ENCODE assay signal across 13 mouse cellular contexts in the genomic region with DNA sequence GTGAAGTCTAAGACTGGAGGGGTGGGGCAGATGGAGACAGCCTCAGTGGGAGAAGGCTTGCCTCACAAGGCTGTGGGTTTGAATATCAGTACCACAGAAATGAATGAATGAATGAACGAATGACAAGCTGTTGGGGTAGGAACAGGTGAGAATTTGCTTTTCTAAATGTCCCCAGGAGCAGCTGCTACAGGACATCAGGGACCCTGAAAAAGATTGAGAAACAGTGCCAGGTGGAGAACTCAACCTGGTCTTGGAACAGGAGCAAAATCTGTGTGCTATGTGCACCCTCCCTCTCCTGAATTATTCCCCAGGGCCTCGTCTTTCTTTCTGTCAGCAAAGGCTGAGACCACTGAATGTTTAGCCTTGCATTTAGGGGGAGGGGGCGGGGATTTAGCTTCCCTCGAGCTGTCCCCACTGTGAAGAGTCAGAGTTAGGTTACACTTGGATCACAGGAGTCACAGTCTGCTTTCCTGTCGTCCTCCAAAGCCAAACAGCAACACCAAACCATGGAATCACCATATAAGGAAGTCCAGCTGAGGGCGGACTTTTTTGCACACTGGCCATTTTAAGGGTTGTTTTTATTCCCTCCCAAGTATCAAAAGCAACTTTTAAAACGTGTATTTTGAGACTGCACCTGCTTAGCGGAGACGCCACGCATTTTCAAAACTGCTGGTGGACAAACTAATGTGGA. TPM values are rescaled to one million over a fixed set of nuclear protein-coding genes. Genes with fewer than 3 reads are reported as not detected.
A peak's percentile ranks its signal among the peaks of the same experiment; 100 is the strongest.
DNase-seq lines count a peak whose midpoint lies in the region; ATAC-seq and TF ChIP-seq lines count a peak whose summit lies in the region.
"Had no signal": no experiment of that assay in that cellular context is flagged by ENCODE, and none has a peak within 500 bp of the region (broad histone marks: within the 10 kb centered on the region; RNA-seq: fewer than 3 reads in every experiment).

Mmp9 (plus strand) TSS at position 641 of the 691 bp plus-strand sequence.

- peak within 1 kb of the TSS; percentile 64 for H3K4me2 ChIP-seq in hindbrain, embryonic 13.5 days
- no peak within 1 kb of the TSS for H3K4me2 ChIP-seq in midbrain, embryonic 16.5 days (ENCODE audit: low read length)

- H3K27ac ChIP-seq in hindbrain, embryonic 13.5 days = peak within 1 kb of the TSS; percentile 88
- peak within 1 kb of the TSS; percentile 69 for H3K27ac ChIP-seq in midbrain, embryonic 16.5 days (ENCODE audit: low read length)
- H3K27ac ChIP-seq: macrophage had no signal

- H3K4me3 ChIP-seq in lung, adult 2 months (replicated peaks; ENCODE audit: extremely low read depth, low read depth, low read length) = no peak within 1 kb of the TSS
- H3K4me3 ChIP-seq in hindbrain, embryonic 13.5 days = 0 out of 2 replicates have a peak within 1 kb of the TSS, but pooled peaks have one; percentile 38
- H3K4me3 ChIP-seq in midbrain, embryonic 16.5 days (ENCODE audit: low read depth, low read length) = no peak within 1 kb of the TSS

- 26% methylated on average over 10 of the region's 10 CpGs for WGBS in lung, adult 2 months
- 24% methylated on average over 10 of the region's 10 CpGs for WGBS in hindbrain, embryonic 13.5 days
- 22% methylated on average over 10 of the region's 10 CpGs for WGBS in midbrain, embryonic 16.5 days

- H3K36me3 ChIP-seq in hindbrain, embryonic 13.5 days = no peaks in the 10 kb centered on the region
- no peaks in the 10 kb centered on the region for H3K36me3 ChIP-seq in midbrain, embryonic 16.5 days (ENCODE audit: control insufficient read depth, insufficient read depth, low read length)

- TF ChIP-seq CTCF in lung, adult 2 months (IDR thresholded peaks at IDR 0.05; ENCODE audit: insufficient read depth, low read length) = no peak

- no peak for TF ChIP-seq POLR2A in lung, adult 2 months (IDR thresholded peaks at IDR 0.05; ENCODE audit: borderline replicate concordance, extremely low read depth, low read depth, low read length)

- H3K9ac ChIP-seq in hindbrain, embryonic 13.5 days = 0 out of 2 replicates have a peak within 1 kb of the TSS, but pooled peaks have one; percentile 71
- no peak within 1 kb of the TSS for H3K9ac ChIP-seq in midbrain, embryonic 16.5 days (ENCODE audit: low read depth, low read length)

- no peak for DNase-seq in lung, adult 2 months
- no peak for DNase-seq in lung, postnatal 14 days
- DNase-seq in embryo, embryonic 10.5 days (ENCODE audit: low spot score) = peak; percentile 61
- no peak for DNase-seq in adrenal gland, adult 2 months
- no peak for DNase-seq in adrenal gland, adult (ENCODE audit: inconsistent age in 2 of 2, low spot score in 1 of 2)
- DNase-seq: right cerebral cortex, postnatal 14 days; thymus, postnatal 25 days had no signal

- no peaks in the 10 kb centered on the region; the same call in 1 of the 2 replicates for H3K4me1 ChIP-seq in lung, adult 2 months (ENCODE audit: control insufficient read depth, insufficient read depth, low read length)
- peaks cover 28% of the 10 kb centered on the region for H3K4me1 ChIP-seq in hindbrain, embryonic 13.5 days (replicated peaks)
- H3K4me1 ChIP-seq in midbrain, embryonic 16.5 days (ENCODE audit: control insufficient read depth, insufficient read depth, low read length) = peaks cover 17% of the 10 kb centered on the region

- H3K9me3 ChIP-seq in hindbrain, embryonic 13.5 days = no peaks in the 10 kb centered on the region
- no peaks in the 10 kb centered on the region for H3K9me3 ChIP-seq in midbrain, embryonic 16.5 days (replicated peaks; ENCODE audit: control insufficient read depth, low read length, poor library complexity, severe bottlenecking)

- ATAC-seq in hindbrain, embryonic 13.5 days (ENCODE audit: low FRiP score) = no peak
- ATAC-seq in midbrain, embryonic 16.5 days = no peak
- ATAC-seq in frontal cortex, adult (ENCODE audit: low TSS enrichment) = no peak
- ATAC-seq: intestine, embryonic 16.5 days had no signal

- H3K27me3 ChIP-seq in hindbrain, embryonic 13.5 days = peaks cover 62% of the 10 kb centered on the region
- H3K27me3 ChIP-seq in midbrain, embryonic 16.5 days (ENCODE audit: control insufficient read depth, insufficient read depth, low read depth, low read length) = no peaks in the 10 kb centered on the region

RNA-seq across cellular contexts. Expression of gene Mmp9, which starts in this region (rescaled TPM):
- 12.4 and 13.4 TPM in 2 replicates for polyA plus RNA-seq in lung, adult 2 months (2012; rRNA removed)
- 23.8 and 25.2 TPM in 2 replicates for polyA plus RNA-seq in hindbrain, embryonic 13.5 days (2015; fragmentation: Nextera tagmentation; extraction: Ambion mirVana)
- polyA plus RNA-seq in midbrain, embryonic 16.5 days (2015; fragmentation: Nextera tagmentation; extraction: Ambion mirVana) = 26.7 and 28.0 TPM in 2 replicates
- 1 to 10 TPM; 1.4 to 2.1 TPM for total RNA-seq in adrenal gland, adult 2 months (2021)
- 1.6 and 3.4 TPM in 2 replicates for polyA plus RNA-seq in adrenal gland, adult 2 months (2012; rRNA removed)
- total RNA-seq: CH12.LX had no signal
